Mouse (Mus musculus) small intestine, adult 2 months (tissue): ENCODE measurements around the gene Arpc3.

Experiments
- CTCF ChIP-seq: fragments of 200-500 bp; IDR thresholded peaks from 2 replicates; pipeline ENCODE4 v1.5.1; 2012; ENCODE audit warnings: low read depth, mild to moderate bottlenecking, control low read depth, inconsistent platforms, low read length, moderate library complexity, mixed read lengths; ENCODE audit not compliant: insufficient replicate concordance, insufficient read length; ENCODE audit errors: extremely low read depth
- POLR2A ChIP-seq: fragments of 200-500 bp; IDR thresholded peaks from 2 replicates; pipeline ENCODE4 v1.6.1; 2012; ENCODE audit warnings: low read depth, mild to moderate bottlenecking, control low read depth, inconsistent platforms, low read length, moderate library complexity

DNA sequence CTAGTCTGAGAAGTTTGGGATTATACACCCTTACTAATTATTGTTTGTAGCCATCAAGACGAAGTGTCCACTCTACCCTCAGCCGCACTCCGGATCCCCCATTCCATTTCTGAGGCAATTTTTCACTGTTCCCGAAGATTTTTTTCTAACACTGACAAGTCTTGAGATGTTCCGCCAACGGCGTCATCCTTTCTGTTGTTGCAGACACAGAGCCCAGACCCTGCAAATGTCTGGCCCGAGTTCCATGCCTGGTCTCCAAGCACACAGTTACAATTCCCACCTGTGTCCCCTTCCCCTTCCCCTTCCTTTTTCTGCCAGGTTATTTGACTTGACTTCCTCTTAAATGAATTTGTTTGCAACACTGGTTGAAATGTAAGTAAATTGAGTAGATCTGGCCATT, 8.2 kb downstream of the Arpc3 start:
- TF ChIP-seq CTCF (no peak), POLR2A (no peak)
